Mouse (Mus musculus): ENCODE measurements around the gene Mmrn1. TPM values are rescaled to one million over a fixed set of nuclear protein-coding genes. Genes with fewer than 3 reads are reported as not detected.

Mmrn1 gene
- polyA plus RNA-seq (2017; shearing (Covaris generic)), result under 1 TPM in 1 of 2 experiments, not detected in 1; 0.17 TPM

DNA sequence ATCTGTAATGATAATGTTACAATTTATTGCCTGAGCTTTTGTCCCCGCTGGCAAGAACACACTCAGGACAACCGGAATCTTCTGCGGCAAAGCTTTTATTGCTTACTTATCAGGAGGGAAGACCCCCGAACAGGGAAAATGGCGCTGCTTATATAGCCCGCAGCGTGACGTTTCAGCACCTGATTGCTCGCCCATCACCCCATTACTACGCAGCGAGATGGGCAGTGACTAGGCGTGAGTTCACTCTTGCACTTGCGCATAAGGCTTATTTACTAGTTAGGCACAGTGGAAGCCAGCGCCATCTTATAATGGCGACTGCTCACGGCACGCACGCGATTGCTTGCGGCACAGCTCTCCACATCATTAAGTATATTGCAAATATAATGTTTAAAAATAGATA is at the start of gene Mmrn1:
Mmrn1 (plus strand) TSS at position 301 of the 400 bp plus-strand sequence.

Other genes with a start within 250 kb of the Mmrn1 start
- gene Snca, start 95.1 kb upstream of the Mmrn1 start, polyA plus RNA-seq (2017; shearing (Covaris generic)), result under 1 TPM; 0.31 to 0.80 TPM

Measured in inflammation-experienced regulatory T-cells (primary cell).